Mouse (Mus musculus): ENCODE measurements around the gene Cela3a. TPM values are rescaled to one million over a fixed set of nuclear protein-coding genes. Genes with fewer than 3 reads are reported as not detected.

Cela3a gene
- polyA plus RNA-seq, 1 experiment = not detected

GRCm38 (mm10) chr4:137396641-137397525 is 12.7 kb downstream of the Cela3a start:
- H3K4me1 ChIP-seq (ENCODE audit: control insufficient read depth, insufficient read depth, low read length) = no peaks in the 10 kb centered on the region
- 77% methylated on average over 15 of the region's 15 CpGs for WGBS
- no peak overlapping the region for H3K27ac ChIP-seq (ENCODE audit: control insufficient read depth, insufficient read depth, low read depth, low read length, poor library complexity)
- TF ChIP-seq CTCF (IDR thresholded peaks at IDR 0.05; ENCODE audit: control insufficient read depth, insufficient read depth, low read length) (no peak), POLR2A (IDR thresholded peaks at IDR 0.05; ENCODE audit: borderline replicate concordance, control insufficient read depth, low read depth, low read length) (no peak)
- H3K4me3 ChIP-seq (replicated peaks; ENCODE audit: control insufficient read depth, low read depth, low read length) = no peak overlapping the region

- Histone ChIP-seq H3K4me3 (replicated peaks; ENCODE audit: control insufficient read depth, low read depth, low read length) (no peak overlapping the region), H3K4me1 (ENCODE audit: control insufficient read depth, insufficient read depth, low read length) (no peaks in the 10 kb centered on the region), H3K27ac (ENCODE audit: control insufficient read depth, insufficient read depth, low read depth, low read length, poor library complexity) (no peak overlapping the region)
- TF ChIP-seq CTCF (IDR thresholded peaks at IDR 0.05; ENCODE audit: control insufficient read depth, insufficient read depth, low read length) (no peak), POLR2A (IDR thresholded peaks at IDR 0.05; ENCODE audit: borderline replicate concordance, control insufficient read depth, low read depth, low read length) (no peak)
- 60% methylated on average over 9 of the region's 9 CpGs for WGBS
Observed at GRCm38 (mm10) chr4:137393378-137394135, 16.0 kb downstream of the Cela3a start.

- TF ChIP-seq POLR2A (IDR thresholded peaks at IDR 0.05; ENCODE audit: borderline replicate concordance, control insufficient read depth, low read depth, low read length) (no peak), CTCF (IDR thresholded peaks at IDR 0.05; ENCODE audit: control insufficient read depth, insufficient read depth, low read length) (no peak)
- Histone ChIP-seq H3K4me1 (ENCODE audit: control insufficient read depth, insufficient read depth, low read length) (no peaks in the 10 kb centered on the region), H3K4me3 (replicated peaks; ENCODE audit: control insufficient read depth, low read depth, low read length) (no peak overlapping the region), H3K27ac (ENCODE audit: control insufficient read depth, insufficient read depth, low read depth, low read length, poor library complexity) (no peak overlapping the region)
- WGBS = 87% methylated on average over 9 of the region's 9 CpGs
Observed at GRCm38 (mm10) chr4:137392874-137393273, 16.7 kb downstream of the Cela3a start.

GRCm38 (mm10) chr4:137391287-137391686 is 18.3 kb downstream of the Cela3a start:
- no peaks in the 10 kb centered on the region for H3K4me1 ChIP-seq (ENCODE audit: control insufficient read depth, insufficient read depth, low read length)
- TF ChIP-seq CTCF (IDR thresholded peaks at IDR 0.05; ENCODE audit: control insufficient read depth, insufficient read depth, low read length) = peak; percentile 29
- no peak for TF ChIP-seq POLR2A (IDR thresholded peaks at IDR 0.05; ENCODE audit: borderline replicate concordance, control insufficient read depth, low read depth, low read length)
- H3K27ac ChIP-seq (ENCODE audit: control insufficient read depth, insufficient read depth, low read depth, low read length, poor library complexity) = no peak overlapping the region
- 72% methylated on average over 3 of the region's 3 CpGs for WGBS
- H3K4me3 ChIP-seq (replicated peaks; ENCODE audit: control insufficient read depth, low read depth, low read length) = no peak overlapping the region

- WGBS = 86% methylated on average over 4 of the region's 4 CpGs
Observed at GRCm38 (mm10) chr4:137390196-137390595, 19.4 kb downstream of the Cela3a start.

GRCm38 (mm10) chr4:137388983-137389382 is 20.6 kb downstream of the Cela3a start:
- Histone ChIP-seq H3K27ac (ENCODE audit: control insufficient read depth, insufficient read depth, low read depth, low read length, poor library complexity) (no peak overlapping the region), H3K4me1 (ENCODE audit: control insufficient read depth, insufficient read depth, low read length) (no peaks in the 10 kb centered on the region), H3K4me3 (replicated peaks; ENCODE audit: control insufficient read depth, low read depth, low read length) (peak overlapping the region; percentile 27)
- WGBS = 8% methylated on average over 6 of the region's 6 CpGs
- TF ChIP-seq CTCF (IDR thresholded peaks at IDR 0.05; ENCODE audit: control insufficient read depth, insufficient read depth, low read length) (no peak), POLR2A (IDR thresholded peaks at IDR 0.05; ENCODE audit: borderline replicate concordance, control insufficient read depth, low read depth, low read length) (no peak)

More at GRCm38 (mm10) chr4:137390196-137390595, 19.4 kb downstream of the Cela3a start:
- H3K4me1 ChIP-seq (ENCODE audit: control insufficient read depth, insufficient read depth, low read length) = no peaks in the 10 kb centered on the region
- TF ChIP-seq POLR2A (IDR thresholded peaks at IDR 0.05; ENCODE audit: borderline replicate concordance, control insufficient read depth, low read depth, low read length) (no peak), CTCF (IDR thresholded peaks at IDR 0.05; ENCODE audit: control insufficient read depth, insufficient read depth, low read length) (no peak)
- no peak overlapping the region for H3K4me3 ChIP-seq (replicated peaks; ENCODE audit: control insufficient read depth, low read depth, low read length)
- H3K27ac ChIP-seq (ENCODE audit: control insufficient read depth, insufficient read depth, low read depth, low read length, poor library complexity) = no peak overlapping the region

GRCm38 (mm10) chr4:137388059-137388794 is 21.4 kb downstream of the Cela3a start:
- no peak for TF ChIP-seq CTCF (IDR thresholded peaks at IDR 0.05; ENCODE audit: control insufficient read depth, insufficient read depth, low read length)
- TF ChIP-seq POLR2A (IDR thresholded peaks at IDR 0.05; ENCODE audit: borderline replicate concordance, control insufficient read depth, low read depth, low read length) = peak; percentile 61; the same call in 1 of the 2 replicates
- Histone ChIP-seq H3K4me3 (replicated peaks; ENCODE audit: control insufficient read depth, low read depth, low read length) (peak overlapping the region; percentile 96), H3K27ac (ENCODE audit: control insufficient read depth, insufficient read depth, low read depth, low read length, poor library complexity) (peak overlapping the region; percentile 95), H3K4me1 (ENCODE audit: control insufficient read depth, insufficient read depth, low read length) (no peaks in the 10 kb centered on the region)
- WGBS = under 1% methylated on average over 46 of the region's 46 CpGs

All from bone marrow, adult 2 months (tissue).